Mouse (Mus musculus) heart, postnatal 0 days (tissue): ENCODE measurements at regions not wholly inside any gene's neighbourhood (a gene's known extent, or its start where the extent isn't known, plus 50 kb on each side); places are given as distances from the start of the nearest gene placed in this dataset.

Experiments used
- ATAC-seq: fragments of 200-750 bp; cut with Nextera tagmentation; 2 replicates; pipeline ENCODE4 v1.8.0; 2017; ENCODE audit warnings: low read depth, moderate number of reproducible peaks, moderate library complexity; ENCODE audit not compliant: insufficient read depth
- DNase-seq: peaks from one replicate; pipeline ENCODE4 v3.0.0-alpha.2; 2016; ENCODE audit warnings: low spot score
- H3K27ac ChIP-seq: fragments of 300-500 bp; sonication (generic); 2 replicates; pipeline ENCODE4 v1.5.1; 2014; ENCODE audit warnings: low read depth, mild to moderate bottlenecking
- H3K27me3 ChIP-seq: fragments of 300-500 bp; sonication (generic); 2 replicates; pipeline ENCODE4 v1.6.1; 2014; ENCODE audit warnings: low read length, mixed read lengths; ENCODE audit not compliant: control insufficient read depth, insufficient read depth
- H3K36me3 ChIP-seq: fragments of 300-500 bp; sonication (generic); replicated peaks from 2 replicates; pipeline ENCODE4 v1.6.1; 2014; ENCODE audit warnings: low read length, mixed read lengths; ENCODE audit not compliant: control insufficient read depth, insufficient read depth
- H3K4me1 ChIP-seq: fragments of 300-500 bp; sonication (generic); 2 replicates; pipeline ENCODE4 v1.6.1; 2014; ENCODE audit warnings: antibody characterized with exemption; ENCODE audit not compliant: control insufficient read depth, insufficient read depth
- H3K4me2 ChIP-seq: fragments of 300-500 bp; sonication (generic); 2 replicates; pipeline ENCODE4 v1.6.1; 2014; ENCODE audit warnings: low read depth, mild to moderate bottlenecking, low read length, moderate library complexity
- H3K4me3 ChIP-seq: fragments of 300-500 bp; sonication (generic); 2 replicates; pipeline ENCODE4 v1.5.1; 2014; ENCODE audit warnings: low read depth, low read length
- H3K9ac ChIP-seq: fragments of 300-500 bp; sonication (generic); replicated peaks from 2 replicates; pipeline ENCODE4 v1.6.1; 2014; ENCODE audit warnings: low read depth, low read length, mixed read lengths
- H3K9me3 ChIP-seq: fragments of 300-500 bp; sonication (generic); replicated peaks from 2 replicates; pipeline ENCODE4 v1.6.1; 2016; ENCODE audit warnings: low read length; ENCODE audit not compliant: control insufficient read depth
- CTCF ChIP-seq: IDR thresholded peaks from 2 replicates; pipeline ENCODE4 v1.5.1; 2016; ENCODE audit warnings: antibody characterized with exemption, control low read depth, low read depth
- EP300 ChIP-seq: IDR thresholded peaks from 2 replicates; pipeline ENCODE4 v1.6.1; 2016; ENCODE audit warnings: antibody characterized with exemption, low read depth
- WGBS: fragments of 180-500 bp; shearing (Covaris S2); extraction: QIAGEN DNeasy Blood & Tissue Kit; methylation state at CpG from one replicate; pipeline ENCODE4 v1.1.7; 2014; 5-methylcytosine and 5-hydroxymethylcytosine counted together

GRCm38 (mm10) chr16:77514606-77515005, 87.3 kb downstream of the Gm11146 start:
- no peak overlapping the region for H3K4me2 ChIP-seq
- H3K4me3 ChIP-seq, result no peak overlapping the region
- ATAC-seq (no peak), DNase-seq (no peak)
- H3K9ac ChIP-seq, result no peak overlapping the region
- H3K36me3 ChIP-seq, result no peaks in the 10 kb centered on the region
- no peaks in the 10 kb centered on the region for H3K9me3 ChIP-seq
- WGBS, result 23% methylated on average over 3 of the region's 3 CpGs
- H3K27me3 ChIP-seq, result no peaks in the 10 kb centered on the region
- H3K27ac ChIP-seq, result peak overlapping the region; percentile 53
- TF ChIP-seq EP300 (no peak), CTCF (no peak)
- H3K4me1 ChIP-seq, result peaks cover 6% of the 10 kb centered on the region

- Histone ChIP-seq H3K27me3 (no peaks in the 10 kb centered on the region), H3K4me2 (peak overlapping the region; percentile 43), H3K9ac (no peak overlapping the region), H3K36me3 (peaks cover 10% of the 10 kb centered on the region; the same call in 1 of the 2 replicates), H3K4me1 (peaks cover 10% of the 10 kb centered on the region), H3K9me3 (no peaks in the 10 kb centered on the region; the same call in 1 of the 2 replicates), H3K27ac (no peak overlapping the region), H3K4me3 (peak overlapping the region; percentile 7; the same call in 1 of the 2 replicates)
- no peak for TF ChIP-seq EP300
- TF ChIP-seq CTCF, result no peak
- DNase-seq (peak; percentile 27), ATAC-seq (no peak)
- 32% methylated on average over 5 of the region's 5 CpGs for WGBS
Observed at GRCm38 (mm10) chr16:77503556-77503955, 98.3 kb downstream of the Gm11146 start.

- Histone ChIP-seq H3K27me3 (no peaks in the 10 kb centered on the region), H3K27ac (no peak overlapping the region), H3K4me1 (peaks cover 10% of the 10 kb centered on the region), H3K36me3 (peaks cover 10% of the 10 kb centered on the region; the same call in 1 of the 2 replicates), H3K4me2 (peak overlapping the region; percentile 43), H3K4me3 (peak overlapping the region; percentile 20; the same call in 1 of the 2 replicates), H3K9ac (no peak overlapping the region), H3K9me3 (no peaks in the 10 kb centered on the region; the same call in 1 of the 2 replicates)
- no peak for DNase-seq
- WGBS, result 61% methylated on average over 5 of the region's 5 CpGs
- ATAC-seq, result no peak
- TF ChIP-seq EP300, result no peak
- no peak for TF ChIP-seq CTCF
Observed at GRCm38 (mm10) chr16:77502916-77503315, 99.0 kb downstream of the Gm11146 start.

- peaks cover 10% of the 10 kb centered on the region for H3K4me1 ChIP-seq
- peak overlapping the region; percentile 77; the same call in 1 of the 2 replicates for H3K9ac ChIP-seq
- no peak overlapping the region for H3K27ac ChIP-seq
- DNase-seq, result no peak
- H3K36me3 ChIP-seq, result peaks cover 5% of the 10 kb centered on the region; the same call in 1 of the 2 replicates
- no peak for TF ChIP-seq EP300
- TF ChIP-seq CTCF, result no peak
- peak overlapping the region; percentile 67 for H3K4me3 ChIP-seq
- H3K9me3 ChIP-seq, result no peaks in the 10 kb centered on the region; the same call in 1 of the 2 replicates
- no peaks in the 10 kb centered on the region for H3K27me3 ChIP-seq
- H3K4me2 ChIP-seq, result peak overlapping the region; percentile 71
- no peak for ATAC-seq
- 38% methylated on average over 3 of the region's 3 CpGs for WGBS
Observed at GRCm38 (mm10) chr16:77502026-77502425, 99.9 kb downstream of the Gm11146 start.

- peak overlapping the region; percentile 95 for H3K27ac ChIP-seq
- H3K4me3 ChIP-seq, result peak overlapping the region; percentile 67
- no peaks in the 10 kb centered on the region for H3K27me3 ChIP-seq
- no peaks in the 10 kb centered on the region for H3K9me3 ChIP-seq
- peaks cover 10% of the 10 kb centered on the region for H3K4me1 ChIP-seq
- ATAC-seq (no peak), DNase-seq (peak; percentile 72)
- peaks cover 5% of the 10 kb centered on the region; the same call in 1 of the 2 replicates for H3K36me3 ChIP-seq
- WGBS, result 6% methylated on average over 4 of the region's 4 CpGs
- peak overlapping the region; percentile 77 for H3K9ac ChIP-seq
- peak overlapping the region; percentile 71 for H3K4me2 ChIP-seq
- TF ChIP-seq CTCF (no peak), EP300 (no peak)
Observed at GRCm38 (mm10) chr16:77500981-77501380, 100.9 kb downstream of the Gm11146 start.

- Histone ChIP-seq H3K27ac (peak overlapping the region; percentile 95), H3K9me3 (no peaks in the 10 kb centered on the region), H3K4me1 (peaks cover 10% of the 10 kb centered on the region), H3K27me3 (no peaks in the 10 kb centered on the region), H3K4me3 (peak overlapping the region; percentile 67), H3K36me3 (peaks cover 4% of the 10 kb centered on the region; the same call in 1 of the 2 replicates), H3K4me2 (peak overlapping the region; percentile 71), H3K9ac (peak overlapping the region; percentile 77)
- WGBS, result 5% methylated on average over 6 of the region's 6 CpGs
- TF ChIP-seq EP300 (no peak), CTCF (no peak)
- ATAC-seq (peak; percentile 95), DNase-seq (peak; percentile 91)
Observed at GRCm38 (mm10) chr16:77500413-77500812, 101.5 kb downstream of the Gm11146 start.
